Mouse (Mus musculus): ENCODE measurements around the gene Slc43a2.
"Not testable (repeated sequence)": the region's sequence is repeated elsewhere in the genome, so short reads cannot be mapped to it uniquely, and the experiment has no call there.

Gene Slc43a2

GRCm38 (mm10) chr11:75599802-75600201, 68.3 kb downstream of the Slc43a2 start:
- not testable (repeated sequence) for DNase-seq (ENCODE audit: low read depth, low spot score)

GRCm38 (mm10) chr11:75604826-75605225, 73.3 kb downstream of the Slc43a2 start:
- DNase-seq (ENCODE audit: low read depth, low spot score), result no peak

GRCm38 (mm10) chr11:75605318-75605717, 73.8 kb downstream of the Slc43a2 start:
- DNase-seq (ENCODE audit: low read depth, low spot score), result no peak

GRCm38 (mm10) chr11:75608776-75609175, 77.3 kb downstream of the Slc43a2 start:
- no peak for DNase-seq (ENCODE audit: low read depth, low spot score)

GRCm38 (mm10) chr11:75610021-75610420, 78.5 kb downstream of the Slc43a2 start:
- DNase-seq (ENCODE audit: low read depth, low spot score), result no peak

- no peak for DNase-seq (ENCODE audit: low read depth, low spot score)
Observed at GRCm38 (mm10) chr11:75614769-75615168, 83.3 kb downstream of the Slc43a2 start.

GRCm38 (mm10) chr11:75615556-75615955, 84.1 kb downstream of the Slc43a2 start:
- no peak for DNase-seq (ENCODE audit: low read depth, low spot score)

GRCm38 (mm10) chr11:75619133-75619532, 87.6 kb downstream of the Slc43a2 start:
- no peak for DNase-seq (ENCODE audit: low read depth, low spot score)

GRCm38 (mm10) chr11:75620136-75620780, 88.8 kb downstream of the Slc43a2 start:
- no peak for DNase-seq (ENCODE audit: low read depth, low spot score)

GRCm38 (mm10) chr11:75621426-75621825, 89.9 kb downstream of the Slc43a2 start:
- no peak for DNase-seq (ENCODE audit: low read depth, low spot score)

GRCm38 (mm10) chr11:75622588-75623329, 91.3 kb downstream of the Slc43a2 start:
- DNase-seq (ENCODE audit: low read depth, low spot score), result no peak

- no peak for DNase-seq (ENCODE audit: low read depth, low spot score)
Observed at GRCm38 (mm10) chr11:75624102-75624554, 92.6 kb downstream of the Slc43a2 start.

GRCm38 (mm10) chr11:75625820-75626219, 94.3 kb downstream of the Slc43a2 start:
- DNase-seq (ENCODE audit: low read depth, low spot score), result no peak
